Mouse (Mus musculus): ENCODE measurements around the gene Pecam1. TPM values are rescaled to one million over a fixed set of nuclear protein-coding genes. Genes with fewer than 3 reads are reported as not detected.

Gene Pecam1
- total RNA-seq, 2 experiments from 2014 or later, result 16.9 to 18.8 TPM

DNA sequence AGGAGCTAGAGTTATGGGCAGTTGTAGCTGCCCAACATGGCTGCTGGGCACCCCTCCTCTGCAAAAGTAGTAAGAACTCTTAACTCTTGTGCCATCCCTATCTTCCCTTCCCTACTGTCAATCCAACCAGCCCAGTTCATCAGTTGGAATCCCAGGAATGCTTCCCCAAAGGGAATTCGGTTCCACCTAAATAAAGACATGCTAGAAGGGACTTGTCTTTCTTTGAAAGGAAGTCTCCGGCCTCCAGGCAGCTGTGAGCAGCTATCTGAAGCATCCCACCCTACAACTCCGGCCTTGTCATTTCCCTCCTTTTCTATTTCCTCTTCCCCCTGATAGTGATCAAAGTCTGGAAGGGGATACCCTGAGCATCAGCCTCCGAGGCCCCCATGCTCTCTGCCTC is 44.2 kb downstream of the Pecam1 start:
- intact Hi-C loops (cut with DNase I), result no loop called here

DNA sequence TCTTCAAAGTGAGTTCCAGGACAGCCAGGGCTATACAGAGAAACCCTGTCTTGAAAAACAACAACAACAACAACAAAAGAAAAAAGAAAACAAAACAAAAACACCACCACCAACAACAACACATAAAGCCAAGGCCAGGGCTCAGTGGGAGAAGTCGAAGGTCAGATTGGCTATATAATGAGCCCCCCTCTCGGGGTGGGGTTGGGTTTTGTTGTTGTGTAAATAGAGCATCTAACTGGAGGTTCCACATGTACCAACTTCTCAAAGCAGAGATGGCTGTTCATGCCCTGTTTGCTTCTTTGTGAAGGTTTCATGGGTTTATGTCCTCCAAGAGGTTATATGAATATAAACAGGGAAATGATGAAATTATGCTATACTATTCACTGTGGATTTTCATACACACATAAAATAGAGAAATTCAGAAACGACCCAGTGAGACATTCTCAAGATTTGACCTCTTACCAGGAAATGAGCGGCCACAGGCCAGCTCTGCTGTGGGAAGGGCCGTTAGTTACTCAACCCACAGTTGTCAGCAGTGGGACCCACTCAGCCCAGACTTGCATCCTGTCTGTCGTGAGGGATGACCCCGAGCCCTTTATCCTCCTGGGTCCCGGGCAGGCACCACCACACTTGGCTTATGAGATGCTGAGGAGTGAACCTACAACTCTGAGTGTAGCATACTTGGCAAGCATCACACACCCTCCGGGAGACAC is 45.9 kb downstream of the Pecam1 start:
- DNase-seq (ENCODE audit: low spot score in 2 of 2), result no peak
- intact Hi-C loops (cut with DNase I), result no loop called here

More for the DNA sequence above, 44.2 kb downstream of the Pecam1 start:
- no peak for DNase-seq (ENCODE audit: low spot score in 2 of 2)

DNA sequence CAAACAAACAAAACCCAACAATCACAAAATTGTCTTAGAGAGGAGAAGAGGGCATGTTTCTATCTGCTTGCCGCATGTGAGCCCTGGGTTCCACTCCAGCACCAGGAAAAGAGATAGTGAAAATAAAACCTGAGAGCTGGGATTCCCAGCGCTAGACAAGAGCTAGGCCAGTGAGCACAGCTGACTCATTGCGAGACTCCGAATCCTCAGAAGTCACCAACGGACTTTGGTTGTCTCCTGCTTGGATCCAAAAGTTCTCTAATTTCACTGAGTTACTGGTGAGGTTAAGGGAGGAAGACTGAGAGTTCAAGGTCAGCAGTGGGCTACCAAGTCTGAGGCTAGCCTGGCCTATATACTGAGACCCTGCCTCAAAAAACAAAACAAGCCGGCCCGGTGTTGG is 46.5 kb downstream of the Pecam1 start:
- DNase-seq (ENCODE audit: low spot score in 2 of 2), result no peak
- intact Hi-C loops (cut with DNase I), result no loop called here

DNA sequence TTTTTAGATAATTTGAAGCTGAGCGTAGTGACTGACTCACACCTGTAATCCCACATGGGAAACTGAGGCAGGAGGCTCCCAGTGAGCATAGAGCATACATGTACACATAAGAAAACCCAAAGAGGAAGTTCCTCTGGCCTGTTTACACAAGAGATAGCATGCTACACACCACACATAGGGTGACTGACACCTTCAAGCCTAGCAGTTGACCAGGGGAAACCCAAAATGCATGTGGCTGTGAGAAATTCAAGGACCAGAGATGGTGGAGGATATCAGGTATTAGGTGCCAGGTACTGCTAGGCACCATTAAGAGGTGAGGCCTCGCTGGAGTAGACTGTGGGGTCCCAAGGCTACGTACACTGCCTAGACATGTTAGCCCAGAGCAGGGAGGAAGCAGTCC is 47.8 kb downstream of the Pecam1 start:
- DNase-seq (ENCODE audit: low spot score in 2 of 2), result no peak
- intact Hi-C loops (cut with DNase I), result no loop called here

DNA sequence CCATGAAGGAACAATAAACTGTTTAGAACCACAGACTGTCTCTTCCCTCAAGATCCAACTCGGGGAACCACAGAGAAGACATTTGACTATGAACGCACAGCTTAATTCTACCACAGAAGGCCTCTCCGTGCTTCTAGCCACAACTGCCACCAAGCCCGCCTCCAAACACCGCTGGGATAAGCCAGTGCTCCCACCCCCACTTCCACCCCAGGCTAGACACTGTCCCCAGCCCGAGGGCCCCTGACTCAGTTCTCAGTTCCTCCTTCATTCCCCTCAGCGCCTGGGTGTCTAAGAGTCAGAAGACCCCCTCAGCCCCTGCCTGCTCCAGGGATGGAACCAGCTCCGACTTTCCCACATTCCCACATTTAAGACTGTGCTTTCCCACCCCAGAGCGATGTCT is 48.8 kb downstream of the Pecam1 start:
- intact Hi-C loops (cut with DNase I), result no loop called here

DNA sequence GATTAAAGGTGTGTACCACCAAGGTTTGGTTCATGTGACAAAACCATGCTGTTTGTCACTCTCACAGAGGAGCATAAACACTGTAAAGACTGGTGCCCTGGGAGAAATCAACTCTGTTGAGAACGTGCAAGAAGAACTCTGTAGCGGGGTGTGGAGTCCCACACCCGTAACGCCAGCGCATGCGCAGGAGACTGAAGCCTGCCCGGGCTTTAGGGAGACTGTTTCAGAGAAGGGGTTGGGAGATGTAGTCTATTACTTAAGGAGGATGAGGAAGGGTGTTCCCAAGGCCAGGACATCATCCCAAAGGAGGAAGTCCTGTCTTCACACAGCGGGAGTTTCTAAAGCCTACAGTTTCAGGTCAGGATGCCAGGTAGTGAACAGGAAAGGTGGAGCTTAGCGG is 51.3 kb downstream of the Pecam1 start:
- DNase-seq (ENCODE audit: low spot score in 2 of 2), result no peak
- intact Hi-C loops (cut with DNase I), result no loop called here

More for the DNA sequence above, 48.8 kb downstream of the Pecam1 start:
- no peak for DNase-seq (ENCODE audit: low spot score in 2 of 2)

DNA sequence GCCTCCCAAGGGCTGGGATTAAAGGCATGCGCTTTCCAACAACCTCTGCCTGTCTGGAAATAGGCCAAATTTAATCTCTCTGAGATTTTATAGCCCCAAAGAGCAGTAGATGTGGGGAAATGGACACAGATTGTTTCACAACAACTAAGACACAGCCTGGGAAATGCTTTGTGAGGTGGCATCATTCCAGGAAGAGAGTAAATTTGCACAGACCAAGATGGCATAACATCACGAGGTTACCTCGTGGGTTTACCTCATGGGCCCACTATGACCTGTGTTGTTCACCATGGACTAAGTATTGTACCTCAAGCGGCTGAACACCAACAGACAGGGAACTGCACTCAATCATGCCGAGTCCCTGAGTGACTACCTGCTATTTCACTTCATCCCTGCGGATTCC is 52.1 kb downstream of the Pecam1 start:
- intact Hi-C loops (cut with DNase I), result no loop called here
- DNase-seq (ENCODE audit: low spot score in 2 of 2), result no peak

DNA sequence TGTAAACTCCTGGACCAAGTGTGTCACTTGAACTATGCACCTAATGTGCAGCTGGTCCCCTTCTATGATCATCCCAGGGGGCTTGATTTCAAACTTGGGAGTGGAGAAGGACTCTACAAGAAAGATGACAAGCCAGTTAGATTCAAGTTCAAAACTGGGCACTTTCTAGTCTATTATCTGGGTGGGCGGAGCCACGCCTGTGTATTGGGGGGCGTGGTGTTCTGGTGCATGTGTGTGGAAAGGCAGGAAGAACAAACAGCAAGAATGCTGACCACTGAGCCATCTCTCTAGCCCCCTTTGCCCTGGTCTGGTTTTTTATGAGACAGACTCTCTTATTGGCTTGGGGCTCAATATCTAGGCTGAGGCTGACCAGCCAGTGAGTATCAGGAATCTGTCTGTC is 54.5 kb downstream of the Pecam1 start:
- DNase-seq (ENCODE audit: low spot score in 2 of 2), result no peak
- intact Hi-C loops (cut with DNase I), result no loop called here

DNA sequence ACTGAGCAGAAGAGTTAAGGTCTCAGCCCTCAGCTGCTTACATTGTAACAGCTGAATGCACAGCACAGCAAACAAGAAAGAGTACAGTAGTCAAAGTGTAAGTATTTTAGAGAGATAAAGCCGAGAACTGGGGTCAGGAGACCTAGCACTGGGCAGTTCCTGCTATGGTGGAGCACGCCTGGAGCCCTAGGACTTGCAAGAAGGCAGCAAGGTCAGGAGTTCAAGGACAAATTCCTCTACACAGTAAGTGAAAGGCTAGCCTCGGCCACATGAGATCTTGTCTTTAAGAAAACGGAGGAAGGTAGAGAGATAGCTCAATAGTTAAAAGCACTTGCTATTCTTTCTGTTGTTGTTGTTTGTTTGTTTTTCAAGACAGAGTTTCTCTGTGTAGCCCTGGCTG is 57.5 kb downstream of the Pecam1 start:
- no peak for DNase-seq (ENCODE audit: low spot score in 2 of 2)

DNA sequence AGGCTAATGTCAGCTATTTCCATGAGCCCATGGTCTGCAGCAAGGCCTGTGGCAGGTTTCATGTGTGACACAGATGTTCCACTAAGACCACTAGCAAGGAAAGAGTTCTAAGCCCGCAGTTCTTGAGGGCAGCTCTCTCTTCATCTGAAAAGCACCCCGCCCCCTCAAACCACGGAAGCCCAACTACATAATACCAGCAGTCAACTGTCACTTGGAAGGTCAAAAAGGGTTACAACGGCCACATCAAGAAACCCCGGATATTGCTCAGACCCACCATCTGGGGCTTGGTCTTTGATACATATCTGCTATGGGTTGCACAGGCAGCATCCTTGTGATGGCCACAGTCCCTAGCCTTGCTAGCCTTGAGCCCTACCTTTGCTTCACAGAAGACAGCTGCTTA is 62.1 kb downstream of the Pecam1 start:
- intact Hi-C loops (cut with DNase I), result no loop called here
- no peak for DNase-seq (ENCODE audit: low spot score in 2 of 2)

More for the DNA sequence above, 57.5 kb downstream of the Pecam1 start:
- intact Hi-C loops (cut with DNase I), result no loop called here

DNA sequence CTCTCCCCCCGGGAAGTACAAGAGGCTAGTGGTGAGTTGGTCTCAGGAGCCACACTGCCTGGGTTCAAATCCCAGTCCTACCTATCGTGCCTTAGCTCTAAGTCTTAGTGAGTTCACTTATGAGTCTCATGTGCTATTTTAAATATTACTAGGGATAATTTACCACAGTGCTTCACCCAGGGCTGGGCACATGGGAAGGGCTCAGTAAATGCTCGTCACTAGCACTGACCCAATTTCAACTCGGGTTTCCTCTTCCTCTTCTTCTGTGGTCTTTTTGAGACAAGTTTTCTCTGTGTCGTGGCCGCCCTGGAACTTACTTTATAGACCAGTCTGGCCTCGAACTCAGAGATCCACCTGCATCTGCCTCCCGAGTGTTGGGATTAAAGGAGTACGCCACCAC is 63.1 kb downstream of the Pecam1 start:
- no peak for DNase-seq (ENCODE audit: low spot score in 2 of 2)
- intact Hi-C loops (cut with DNase I), result no loop called here

DNA sequence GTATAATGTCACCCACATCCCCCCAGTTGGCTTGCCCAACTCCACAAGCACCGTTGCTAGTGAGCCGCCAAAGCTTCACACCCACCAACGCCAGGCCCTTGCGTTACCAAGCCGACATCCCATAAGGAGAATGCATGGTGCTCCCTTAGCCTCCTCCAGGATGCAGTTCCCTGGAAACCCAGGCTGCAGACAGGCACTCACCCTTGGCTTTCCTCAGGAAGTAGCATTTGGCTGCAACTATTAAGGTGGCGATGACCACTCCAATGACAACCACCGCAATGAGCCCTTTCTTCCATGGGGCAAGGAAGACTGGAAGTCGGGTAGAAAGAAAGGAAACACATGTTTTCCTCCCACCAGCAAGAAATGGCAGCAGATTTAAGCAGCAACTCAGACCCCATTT is 66.4 kb downstream of the Pecam1 start:
- no peak for DNase-seq (ENCODE audit: low spot score in 2 of 2)
- intact Hi-C loops (cut with DNase I), result loop anchor here (5.0 kb wide), 1 partner anchor 53 kb away; no protein-coding TSS in a partner anchor

DNA sequence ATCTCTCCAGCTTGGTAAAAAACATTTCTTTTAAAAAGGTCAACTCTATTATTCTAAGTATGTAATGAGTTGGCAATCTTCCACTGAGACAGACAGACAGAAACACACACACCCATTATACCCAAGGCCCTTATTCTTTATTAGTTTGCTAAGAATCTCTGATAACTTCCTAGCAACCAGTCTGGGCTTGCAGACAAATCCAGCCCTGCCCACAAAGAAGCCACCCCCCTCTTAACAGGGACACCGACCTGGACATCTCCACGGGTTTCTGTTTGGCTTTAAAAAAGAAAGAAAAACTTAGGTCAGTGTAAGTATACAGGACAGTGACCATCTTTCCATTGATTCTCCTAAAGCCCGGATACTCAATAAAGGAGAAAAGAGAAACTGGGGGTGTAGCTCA is 67.1 kb downstream of the Pecam1 start:
- intact Hi-C loops (cut with DNase I), result loop anchor here (5.0 kb wide), 1 partner anchor 54 kb away; no protein-coding TSS in a partner anchor

DNA sequence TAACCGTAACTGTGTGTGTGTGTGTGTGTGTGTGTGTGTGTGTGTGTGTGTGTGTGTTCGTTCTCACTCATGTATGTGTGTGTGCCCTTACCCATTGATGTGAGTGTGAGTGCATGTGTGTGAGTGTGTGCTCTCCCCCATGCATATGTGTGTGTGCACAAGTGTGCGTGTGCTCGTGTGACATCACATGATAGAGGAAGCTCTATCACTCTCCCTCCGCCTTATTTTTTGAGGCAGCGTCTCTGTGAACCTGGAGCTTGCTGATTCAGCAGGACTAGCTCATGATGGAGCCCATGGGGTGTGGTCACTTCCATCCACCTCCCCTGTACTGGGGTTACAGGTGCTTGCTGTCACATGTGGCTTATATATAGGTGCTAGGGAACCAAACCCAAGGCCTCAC is 69.3 kb downstream of the Pecam1 start:
- DNase-seq (ENCODE audit: low spot score in 2 of 2), result no peak
- intact Hi-C loops (cut with DNase I), result loop anchor here (5.0 kb wide), 1 partner anchor 56 kb away; no protein-coding TSS in a partner anchor

More for the DNA sequence above, 67.1 kb downstream of the Pecam1 start:
- DNase-seq (ENCODE audit: low spot score in 2 of 2), result no peak

DNA sequence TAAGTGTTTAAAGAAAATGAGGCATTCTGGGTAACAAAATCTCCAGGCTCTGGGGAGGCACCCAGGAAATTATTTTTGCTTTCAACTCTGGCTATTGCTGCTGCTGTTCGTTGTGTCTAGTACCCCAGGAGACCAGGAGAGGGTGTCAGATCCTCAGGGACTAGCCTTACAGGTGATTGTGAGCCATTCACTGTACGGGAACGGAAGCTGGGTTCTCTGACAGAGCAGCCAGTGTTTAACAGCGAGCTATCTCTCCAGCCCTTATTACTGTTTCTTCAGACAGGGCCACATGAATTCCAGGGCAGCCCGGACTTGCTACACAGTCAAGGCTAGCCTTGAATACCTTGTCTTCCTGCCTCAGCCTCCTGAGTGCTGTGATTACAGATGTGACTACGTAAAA is 70.6 kb downstream of the Pecam1 start:
- intact Hi-C loops (cut with DNase I), result loop anchor here (5.0 kb wide), 1 partner anchor 57 kb away; no protein-coding TSS in a partner anchor
- DNase-seq (ENCODE audit: low spot score in 2 of 2), result no peak

DNA sequence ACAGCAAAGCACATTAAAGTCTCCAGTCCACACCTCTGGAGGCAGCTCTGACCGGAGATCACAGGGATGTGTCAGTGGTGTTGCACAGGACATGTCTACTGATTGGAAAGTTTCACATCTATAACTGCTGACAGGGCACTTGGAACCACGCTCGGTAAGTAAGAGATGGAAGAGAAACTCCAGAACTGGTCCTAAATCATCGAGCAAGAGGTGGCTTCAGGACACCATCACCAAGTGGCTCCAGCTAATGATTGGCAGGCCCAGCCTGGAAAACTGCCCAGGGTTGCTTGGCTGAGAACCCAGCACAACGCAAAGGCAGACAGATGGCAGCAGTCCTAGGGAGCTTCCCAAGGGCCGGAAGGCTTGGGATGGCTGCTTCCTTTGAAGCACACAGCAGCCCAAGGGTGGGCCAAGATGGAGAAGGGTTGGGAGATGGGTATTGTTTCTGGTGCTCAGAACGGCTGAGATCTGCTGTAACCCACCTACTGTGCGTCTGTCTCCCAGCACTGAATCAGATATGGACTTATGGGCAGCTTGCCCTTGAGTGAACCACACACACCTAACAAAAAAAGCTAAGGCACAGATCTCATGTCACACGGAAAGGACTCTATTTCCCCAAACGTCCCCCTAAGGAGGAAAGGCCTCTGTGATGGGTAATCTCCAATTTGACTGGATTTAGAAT is 72.4 kb downstream of the Pecam1 start:
- peak; percentile 64 to 68 for DNase-seq (ENCODE audit: low spot score in 2 of 2)
- intact Hi-C loops (cut with DNase I), result no loop called here

DNA sequence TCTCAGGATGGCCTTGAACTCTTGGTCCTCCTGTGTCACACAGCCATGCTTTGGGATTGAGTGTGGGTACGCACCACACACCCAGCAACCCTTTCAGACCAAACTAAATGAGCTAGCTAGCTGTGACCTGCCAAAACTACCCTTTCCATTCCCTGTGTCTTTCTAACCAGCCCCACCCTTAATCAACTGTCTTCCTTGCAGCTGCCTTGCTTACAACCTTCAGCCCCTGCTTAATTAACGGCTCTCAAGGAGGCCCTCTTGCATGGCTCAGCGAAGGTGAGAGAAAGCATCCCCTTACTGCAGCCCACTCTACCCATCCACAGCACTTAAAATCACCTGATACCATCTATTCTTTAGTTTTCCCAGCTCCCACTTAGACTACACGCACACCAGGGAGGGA is 73.1 kb downstream of the Pecam1 start:
- no peak for DNase-seq (ENCODE audit: low spot score in 2 of 2)
- intact Hi-C loops (cut with DNase I), result no loop called here

DNA sequence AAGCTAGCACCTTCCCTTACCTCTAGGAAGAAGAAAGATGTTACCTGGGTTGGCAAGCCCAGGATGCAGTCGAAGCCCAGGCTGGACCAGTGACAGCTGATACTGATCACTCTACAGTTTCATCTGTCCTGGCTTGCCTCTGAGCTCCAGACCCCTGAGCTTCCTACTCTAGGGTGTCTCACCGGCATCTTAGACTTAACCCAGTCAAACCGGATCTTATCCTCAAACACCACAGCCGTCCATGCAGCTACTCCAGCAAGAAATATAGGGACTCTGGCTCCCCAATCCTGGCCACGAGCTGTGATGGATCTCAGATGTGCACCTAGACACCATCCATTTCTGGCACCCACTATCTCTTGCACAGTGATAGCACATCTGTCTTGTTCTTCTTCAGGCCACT is 74.6 kb downstream of the Pecam1 start:
- DNase-seq (ENCODE audit: low spot score in 2 of 2), result no peak
- intact Hi-C loops (cut with DNase I), result loop anchor here (2.0 kb wide), 1 partner anchor 17 kb away; no protein-coding TSS in a partner anchor

DNA sequence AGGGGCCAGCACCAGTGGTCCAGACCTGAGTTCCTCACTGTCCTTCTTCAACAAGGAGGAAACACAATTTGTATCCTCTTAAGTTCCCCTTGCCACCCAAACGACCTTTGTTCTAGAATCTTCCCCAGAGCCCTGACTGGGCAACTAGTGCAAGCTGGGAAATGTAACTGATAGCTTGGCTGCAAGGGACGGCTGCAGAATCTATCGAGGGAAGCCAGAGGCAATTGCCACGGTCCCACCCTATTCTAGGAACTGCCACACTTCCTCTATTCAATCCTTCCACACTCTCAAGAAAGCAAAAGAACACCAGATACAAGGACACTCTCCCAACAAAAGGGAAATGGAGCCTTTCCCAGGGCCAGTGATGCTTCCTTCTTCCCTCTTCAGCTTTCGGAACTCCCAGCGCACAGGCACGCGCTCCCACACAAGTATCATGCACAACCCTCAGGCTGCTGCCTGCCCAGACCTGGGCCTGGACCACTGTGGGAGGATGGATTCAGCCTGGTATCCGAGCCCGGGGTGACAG is 75.2 kb downstream of the Pecam1 start:
- no peak for DNase-seq (ENCODE audit: low spot score in 2 of 2)
- intact Hi-C loops (cut with DNase I), result loop anchor here (2.0 kb wide), 1 partner anchor 16 kb away; no protein-coding TSS in a partner anchor

DNA sequence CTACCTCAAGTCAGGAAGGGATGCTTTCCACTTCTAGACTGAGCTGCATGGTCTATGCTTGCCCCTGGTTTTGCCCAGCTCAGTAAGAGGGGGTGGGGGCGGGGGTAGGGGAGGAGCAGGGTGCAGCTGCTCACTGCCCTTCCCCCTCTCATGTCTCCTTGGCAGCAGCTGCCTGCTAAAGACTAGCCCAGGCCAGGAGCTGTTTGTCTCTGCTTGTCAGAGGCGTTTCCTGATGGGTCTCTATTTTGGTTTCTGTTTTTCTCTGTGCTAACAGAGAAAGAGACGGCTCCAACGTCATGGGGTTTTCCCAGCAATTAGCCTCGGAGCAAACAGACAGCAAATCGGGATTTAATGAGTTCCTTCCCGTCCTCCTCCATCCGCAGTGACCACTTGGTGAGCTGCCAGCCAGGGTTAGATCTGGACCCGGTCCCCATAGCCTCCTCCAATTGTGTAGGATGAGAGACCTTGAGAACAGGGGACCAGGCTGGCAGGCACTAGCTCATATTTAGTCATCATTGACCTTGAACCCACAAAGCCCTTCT is 75.7 kb downstream of the Pecam1 start:
- peak; percentile 23 to 30 for DNase-seq (ENCODE audit: low spot score in 2 of 2)
- intact Hi-C loops (cut with DNase I), result loop anchor here (2.0 kb wide), 1 partner anchor 16 kb away; no protein-coding TSS in a partner anchor
